Mouse (Mus musculus): ENCODE results near the gene Ctns. TPM values are rescaled to one million over a fixed set of nuclear protein-coding genes. Genes with fewer than 3 reads are reported as not detected.

Ctns gene
- total and polyA plus RNA-seq, 3 experiments, result 4.8 to 5.9 (median 5.2) TPM

DNA sequence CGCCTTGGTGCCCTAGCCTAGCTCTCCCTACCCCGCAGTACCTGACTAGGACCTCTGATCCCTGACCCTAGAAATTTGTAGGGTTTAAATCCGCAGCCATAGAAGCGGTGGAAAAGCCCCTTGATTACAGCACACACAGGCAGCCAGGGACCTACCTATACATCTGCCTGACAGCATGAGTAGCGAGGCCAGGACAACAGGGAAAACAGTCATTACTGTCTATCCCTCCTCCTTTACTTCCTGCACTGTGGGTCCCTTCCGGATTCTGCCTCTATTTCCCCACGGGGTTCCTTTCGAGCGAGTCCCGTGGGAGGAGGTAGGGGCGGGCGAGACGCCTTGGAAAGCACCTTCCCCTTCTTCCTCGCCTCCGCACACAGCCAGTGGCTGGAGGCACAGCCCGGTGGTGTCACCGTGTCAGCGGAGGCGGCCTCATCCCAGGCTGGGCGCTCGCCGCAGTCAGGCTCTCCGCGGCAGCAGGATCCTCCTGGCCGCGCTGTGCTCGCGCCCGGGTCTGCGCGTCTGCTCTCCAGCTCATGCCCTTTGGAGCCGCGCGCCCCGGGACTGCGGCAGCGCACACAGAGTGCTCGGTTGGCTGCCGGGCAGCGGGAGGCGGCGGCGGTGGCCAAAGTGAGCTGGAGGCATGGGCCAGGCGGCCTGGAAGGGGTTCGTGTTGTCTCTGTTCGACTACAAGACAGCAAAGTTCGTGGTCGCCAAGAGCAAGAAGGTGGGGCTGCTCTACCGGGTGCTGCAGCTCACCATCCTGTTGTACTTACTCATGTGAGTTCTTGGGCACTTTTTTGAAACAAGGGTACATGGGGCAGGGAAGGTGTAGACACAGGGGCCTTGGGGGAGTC is 38.7 kb downstream of the Ctns start, which contains the start of gene P2rx5:
TSS of gene P2rx5 (plus strand) at position 465 of the 854 bp plus-strand sequence.
- no peaks in the 10 kb centered on the region for H3K79me2 ChIP-seq (replicated peaks; ENCODE audit: control insufficient read depth, extremely low read depth, insufficient read depth, poor library complexity, severe bottlenecking)
- peaks cover 0 to 2% of the 10 kb centered on the region in 2 experiments for H3K36me3 ChIP-seq (replicated peaks in 1 of 2; ENCODE audit: control insufficient read depth in 1 of 2, insufficient read depth in 1 of 2, low read length in 1 of 2)
- H3K27me3 ChIP-seq (replicated peaks), result peaks cover 53% of the 10 kb centered on the region
- in situ Hi-C loops (cut with MboI; ENCODE audit: low pct_ligation_motif_present, low pct_unique_long_range_greater_than_20kb, low sequenced_read_pairs), result no loop called here
- no peak within 1 kb of the TSS for H3K27ac ChIP-seq (ENCODE audit: insufficient read depth, low read depth)
- TF ChIP-seq ZKSCAN1 (IDR thresholded peaks at IDR 0.05; ENCODE audit: borderline replicate concordance, low read depth, low read length) (no peak), BHLHE40 (IDR thresholded peaks at IDR 0.05; ENCODE audit: low read depth, low read length) (no peak), NRF1 (IDR thresholded peaks at IDR 0.05; ENCODE audit: low read depth, low read length) (no peak), ZMIZ1 (IDR thresholded peaks at IDR 0.05; ENCODE audit: low read depth, low read length) (0 out of 2 replicates have a peak, but pooled peaks have one; percentile 35), UBTF (IDR thresholded peaks at IDR 0.05; ENCODE audit: low read depth, low read length) (0 out of 2 replicates have a peak, but pooled peaks have one; percentile 35), E2F4 (IDR thresholded peaks at IDR 0.05; ENCODE audit: insufficient replicate concordance, low read depth, low read length) (no peak), POLR2A (IDR thresholded peaks at IDR 0.05; ENCODE audit: low read depth, low read length) (no peak), SMC3 (IDR thresholded peaks at IDR 0.05; ENCODE audit: low read depth, low read length) (no peak; the same call in 1 of the 2 replicates), USF1 (IDR thresholded peaks at IDR 0.05; ENCODE audit: low read depth, low read length) (no peak), MAX (IDR thresholded peaks at IDR 0.05; ENCODE audit: low read length) (no peak), CHD1 (IDR thresholded peaks at IDR 0.05; ENCODE audit: low read depth, low read length) (no peak), EP300 (IDR thresholded peaks at IDR 0.05; ENCODE audit: low read length) (no peak), MEF2A (IDR thresholded peaks at IDR 0.05; ENCODE audit: borderline replicate concordance, low read depth, low read length) (no peak), GABPA (IDR thresholded peaks at IDR 0.05; ENCODE audit: insufficient replicate concordance, low read depth, low read length) (no peak)
- peak within 1 kb of the TSS; percentile 23; the same call in 1 of the 2 replicates for H3K4me2 ChIP-seq (ENCODE audit: insufficient read depth, low read depth, poor library complexity, severe bottlenecking)
- H3K4me3 ChIP-seq (replicated peaks in 1 of 3; ENCODE audit: low read depth in 2 of 3, low read length in 2 of 3, poor library complexity in 1 of 3), result peak within 1 kb of the TSS in 2 of 3 experiments; percentile 5 to 38
- H3K9ac ChIP-seq (ENCODE audit: insufficient read depth, low read depth), result no peak within 1 kb of the TSS
- dilution Hi-C loops (cut with MboI; ENCODE audit: extremely low pct_ligation_motif_present, extremely low pct_unique_long_range_greater_than_20kb, low sequenced_read_pairs), result no loop called here
- DNase-seq (ENCODE audit: extremely low read depth), result peak; percentile 35
- H3K4me1 ChIP-seq (ENCODE audit: control insufficient read depth in 1 of 2, insufficient read depth in 2 of 2), result peaks cover 0 to 21% of the 10 kb centered on the region in 2 experiments; a peak in 3 of 4 replicates
- no peaks in the 10 kb centered on the region for H3K9me3 ChIP-seq (replicated peaks; ENCODE audit: low read length)

DNA sequence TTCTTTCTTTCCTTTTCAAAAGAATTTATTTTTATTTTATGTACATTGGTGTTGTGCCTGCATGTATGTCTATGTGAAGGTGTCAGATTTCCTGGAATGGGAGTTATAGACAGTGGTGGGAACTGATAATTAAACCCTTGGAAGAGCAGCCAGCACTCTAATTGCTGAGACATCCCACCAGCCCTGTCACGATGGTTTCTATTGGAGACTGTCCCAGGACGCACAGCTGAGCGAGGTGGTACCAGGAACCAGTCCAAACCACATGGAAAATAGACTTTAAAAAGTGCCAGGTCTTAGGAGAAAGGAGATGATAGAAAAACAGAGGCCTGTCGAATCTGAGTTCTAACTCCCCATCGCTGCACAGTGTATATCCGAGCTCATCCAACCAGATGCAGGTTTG is 43.8 kb downstream of the Ctns start:
- Histone ChIP-seq H3K27me3 (replicated peaks) (peaks cover 54% of the 10 kb centered on the region), H3K9me3 (replicated peaks; ENCODE audit: low read length) (no peaks in the 10 kb centered on the region), H3K79me2 (replicated peaks; ENCODE audit: control insufficient read depth, extremely low read depth, insufficient read depth, poor library complexity, severe bottlenecking) (no peaks in the 10 kb centered on the region), H3K4me2 (ENCODE audit: insufficient read depth, low read depth, poor library complexity, severe bottlenecking) (no peak overlapping the region), H3K27ac (ENCODE audit: insufficient read depth, low read depth) (no peak overlapping the region), H3K4me1 (ENCODE audit: control insufficient read depth in 1 of 2, insufficient read depth in 2 of 2) (peaks cover 0 to 8% of the 10 kb centered on the region in 2 experiments; a peak in 2 of 4 replicates), H3K4me3 (replicated peaks in 1 of 3; ENCODE audit: low read depth in 2 of 3, low read length in 2 of 3, poor library complexity in 1 of 3) (no peak overlapping the region), H3K9ac (ENCODE audit: insufficient read depth, low read depth) (no peak overlapping the region), H3K36me3 (replicated peaks in 1 of 2; ENCODE audit: control insufficient read depth in 1 of 2, insufficient read depth in 1 of 2, low read length in 1 of 2) (no peaks in the 10 kb centered on the region)
- in situ Hi-C loops (cut with MboI; ENCODE audit: low pct_ligation_motif_present, low pct_unique_long_range_greater_than_20kb, low sequenced_read_pairs) (no loop called here), dilution Hi-C loops (cut with MboI; ENCODE audit: extremely low pct_ligation_motif_present, extremely low pct_unique_long_range_greater_than_20kb, low sequenced_read_pairs) (no loop called here)
- DNase-seq (ENCODE audit: extremely low read depth), result no peak
- TF ChIP-seq HCFC1 (IDR thresholded peaks at IDR 0.05; ENCODE audit: low read depth, low read length), result no peak
- no peak for TF ChIP-seq POLR2AphosphoS2 (IDR thresholded peaks at IDR 0.05; ENCODE audit: low read depth, low read length)
- TF ChIP-seq POLR2A (IDR thresholded peaks at IDR 0.05; ENCODE audit: low read depth, low read length), result no peak
- no peak for TF ChIP-seq ZMIZ1 (IDR thresholded peaks at IDR 0.05; ENCODE audit: low read depth, low read length)
- TF ChIP-seq RCOR1 (conservative IDR thresholded peaks at IDR 0.05; ENCODE audit: low read depth, low read length), result no peak
- TF ChIP-seq BHLHE40 (IDR thresholded peaks at IDR 0.05; ENCODE audit: low read depth, low read length), result no peak
- no peak for TF ChIP-seq EP300 (IDR thresholded peaks at IDR 0.05; ENCODE audit: low read length)
- no peak for TF ChIP-seq MAFK (IDR thresholded peaks at IDR 0.05; ENCODE audit: insufficient replicate concordance, low read length)
- no peak for TF ChIP-seq JUND (conservative IDR thresholded peaks at IDR 0.05; ENCODE audit: low read depth, low read length)
- TF ChIP-seq ELF1 (IDR thresholded peaks at IDR 0.05; ENCODE audit: low read depth, low read length), result no peak
- no peak for TF ChIP-seq PAX5 (IDR thresholded peaks at IDR 0.05; ENCODE audit: low read length)
- TF ChIP-seq NELFE (IDR thresholded peaks at IDR 0.05; ENCODE audit: low read depth, low read length), result no peak
- TF ChIP-seq GABPA (IDR thresholded peaks at IDR 0.05; ENCODE audit: insufficient replicate concordance, low read depth, low read length), result no peak
- TF ChIP-seq USF1 (IDR thresholded peaks at IDR 0.05; ENCODE audit: low read depth, low read length), result no peak
- TF ChIP-seq ETS1 (conservative IDR thresholded peaks at IDR 0.05; ENCODE audit: low read depth, low read length), result no peak
- no peak for TF ChIP-seq MAX (IDR thresholded peaks at IDR 0.05; ENCODE audit: low read length)
- TF ChIP-seq RAD21 (IDR thresholded peaks at IDR 0.05; ENCODE audit: low read depth, low read length), result no peak

All from CH12.LX (cell line).